Comparison of ENCODE assay signal across 17 mouse cellular contexts in genomic region chr5:97632791-97633190, GRCm38 (mm10).
DNase-seq lines count a peak whose midpoint lies in the region; ATAC-seq lines count a peak whose summit lies in the region.
"Had no signal": no experiment of that assay in that cellular context is flagged by ENCODE, and none has a peak within 500 bp of the region (broad histone marks: within the 10 kb centered on the region; RNA-seq: fewer than 3 reads in every experiment).

No protein-coding gene starts in this region.

- no peak overlapping the region for H3K4me2 ChIP-seq in midbrain, embryonic 15.5 days
- no peak overlapping the region for H3K4me2 ChIP-seq in hindbrain, embryonic 13.5 days
- H3K4me2 ChIP-seq: embryonic facial prominence, embryonic 13.5 days; hindbrain, embryonic 12.5 days; limb, embryonic 12.5 days; liver, embryonic 13.5 days had no signal

- 87% methylated on average over 7 of the region's 7 CpGs for WGBS in midbrain, embryonic 15.5 days
- WGBS in hindbrain, embryonic 13.5 days, result 88% methylated on average over 7 of the region's 7 CpGs

- H3K27ac ChIP-seq in midbrain, embryonic 15.5 days, result no peak overlapping the region
- no peak overlapping the region for H3K27ac ChIP-seq in hindbrain, embryonic 13.5 days
- H3K27ac ChIP-seq: embryonic facial prominence, embryonic 13.5 days; hindbrain, embryonic 12.5 days; limb, embryonic 12.5 days; liver, embryonic 13.5 days had no signal

- H3K9me3 ChIP-seq in midbrain, embryonic 15.5 days, result no peaks in the 10 kb centered on the region
- no peaks in the 10 kb centered on the region for H3K9me3 ChIP-seq in hindbrain, embryonic 13.5 days
- H3K9me3 ChIP-seq: embryonic facial prominence, embryonic 13.5 days; hindbrain, embryonic 12.5 days; limb, embryonic 12.5 days; liver, embryonic 13.5 days had no signal

- no peaks in the 10 kb centered on the region for H3K36me3 ChIP-seq in midbrain, embryonic 15.5 days (replicated peaks)
- no peaks in the 10 kb centered on the region for H3K36me3 ChIP-seq in hindbrain, embryonic 13.5 days
- H3K36me3 ChIP-seq: embryonic facial prominence, embryonic 13.5 days; hindbrain, embryonic 12.5 days; limb, embryonic 12.5 days; liver, embryonic 13.5 days had no signal

- peak; percentile 80 to 91 for ATAC-seq in hematopoietic stem cell, adult 5-6 weeks (replicated peaks in 1 of 2; ENCODE audit: insufficient read depth in 1 of 2, low FRiP score in 2 of 2, low TSS enrichment in 1 of 2, low read depth in 1 of 2, poor library complexity in 2 of 2, severe bottlenecking in 2 of 2)
- no peak for ATAC-seq in midbrain, embryonic 15.5 days (replicated peaks)
- ATAC-seq in hindbrain, embryonic 13.5 days (ENCODE audit: low FRiP score), result no peak
- ATAC-seq: forebrain, embryonic 16.5 days; intestine, postnatal 0 days had no signal

- no peak overlapping the region for H3K9ac ChIP-seq in midbrain, embryonic 15.5 days
- H3K9ac ChIP-seq in hindbrain, embryonic 13.5 days, result no peak overlapping the region
- H3K9ac ChIP-seq: embryonic facial prominence, embryonic 13.5 days; hindbrain, embryonic 12.5 days; limb, embryonic 12.5 days; liver, embryonic 13.5 days had no signal

- DNase-seq in cerebellum, postnatal 10 days, result peak; percentile 24 to 33
- DNase-seq in cerebellum, postnatal 14 days, result no peak
- peak; percentile 10 to 15 for DNase-seq in thymus, adult 18-20 months
- no peak for DNase-seq in urinary bladder, postnatal 14 days (ENCODE audit: low spot score)
- DNase-seq in retina, postnatal 1 day, result no peak
- DNase-seq: adrenal gland, adult 2 months; cerebellum, adult 11 months; kidney, postnatal 10 days; liver, embryonic 13.5 days had no signal

- H3K4me1 ChIP-seq in midbrain, embryonic 15.5 days, result no peaks in the 10 kb centered on the region
- no peaks in the 10 kb centered on the region for H3K4me1 ChIP-seq in hindbrain, embryonic 13.5 days (replicated peaks)
- H3K4me1 ChIP-seq: embryonic facial prominence, embryonic 13.5 days; hindbrain, embryonic 12.5 days; limb, embryonic 12.5 days; liver, embryonic 13.5 days had no signal

- no peaks in the 10 kb centered on the region for H3K27me3 ChIP-seq in midbrain, embryonic 15.5 days (replicated peaks)
- H3K27me3 ChIP-seq in hindbrain, embryonic 13.5 days, result no peaks in the 10 kb centered on the region
- H3K27me3 ChIP-seq: embryonic facial prominence, embryonic 13.5 days; hindbrain, embryonic 12.5 days; limb, embryonic 12.5 days; liver, embryonic 13.5 days had no signal

- no peak overlapping the region for H3K4me3 ChIP-seq in midbrain, embryonic 15.5 days
- no peak overlapping the region for H3K4me3 ChIP-seq in hindbrain, embryonic 13.5 days
- H3K4me3 ChIP-seq: embryonic facial prominence, embryonic 13.5 days; hindbrain, embryonic 12.5 days; limb, embryonic 12.5 days; liver, embryonic 13.5 days had no signal

Comparison
In these comparisons a context has a peak if more than half of its experiments do, and no peak if none do; other contexts are left out.
1. DNase-seq: peak in cerebellum, postnatal 10 days (2 of 2) and thymus, adult 18-20 months (2 of 2); none in cerebellum, postnatal 14 days (0 of 2), urinary bladder, postnatal 14 days (single experiment) and retina, postnatal 1 day (single experiment).
2. ATAC-seq: peak in hematopoietic stem cell, adult 5-6 weeks (2 of 2); none in midbrain, embryonic 15.5 days (single experiment) and hindbrain, embryonic 13.5 days (single experiment).